Mouse (Mus musculus) forebrain, embryonic 16.5 days (tissue): ENCODE results near the gene Tial1. TPM values are rescaled to one million over a fixed set of nuclear protein-coding genes. Genes with fewer than 3 reads are reported as not detected.

Experiments used
- ATAC-seq: fragments of 200-750 bp; cut with Nextera tagmentation; 2 replicates; pipeline ENCODE4 v1.8.0; 2017; ENCODE audit warnings: mild to moderate bottlenecking, moderate library complexity
- H3K27ac ChIP-seq: fragments of 300-500 bp; sonication (generic); 2 replicates; pipeline ENCODE4 v1.5.1; 2014; ENCODE audit warnings: low read length, control low read depth
- H3K27me3 ChIP-seq: fragments of 300-500 bp; sonication (generic); replicated peaks from 2 replicates; pipeline ENCODE4 v1.6.1; 2014; ENCODE audit warnings: low read length; ENCODE audit not compliant: control insufficient read depth, insufficient read depth
- H3K36me3 ChIP-seq: fragments of 300-500 bp; sonication (generic); 2 replicates; pipeline ENCODE4 v1.6.1; 2014; ENCODE audit not compliant: control insufficient read depth, insufficient read depth
- H3K4me1 ChIP-seq: fragments of 300-500 bp; sonication (generic); replicated peaks from 2 replicates; pipeline ENCODE4 v1.6.1; 2014; ENCODE audit warnings: low read length; ENCODE audit not compliant: control insufficient read depth, insufficient read depth
- H3K4me2 ChIP-seq: fragments of 300-500 bp; sonication (generic); 2 replicates; pipeline ENCODE4 v1.6.1; 2014; ENCODE audit warnings: mild to moderate bottlenecking, low read length, control low read depth
- H3K4me3 ChIP-seq: fragments of 300-500 bp; sonication (generic); replicated peaks from 2 replicates; pipeline ENCODE4 v1.5.1; 2014; ENCODE audit warnings: mild to moderate bottlenecking, low read length, control low read depth
- H3K9ac ChIP-seq: fragments of 300-500 bp; sonication (generic); replicated peaks from 2 replicates; pipeline ENCODE4 v1.6.1; 2014; ENCODE audit warnings: low read depth, low read length, control low read depth
- H3K9me3 ChIP-seq: fragments of 300-500 bp; sonication (generic); 2 replicates; pipeline ENCODE4 v1.6.1; 2016; ENCODE audit warnings: low read length; ENCODE audit not compliant: control insufficient read depth
- WGBS: fragments of 180-500 bp; shearing (Covaris S2); extraction: QIAGEN DNeasy Blood & Tissue Kit; methylation state at CpG from one replicate; pipeline ENCODE4 v1.1.7; 2014; 5-methylcytosine and 5-hydroxymethylcytosine counted together
- microRNA-seq: library from miRNA; unstranded; fragments of <30 nt; microRNA quantifications from one replicate; pipeline ENCODE4, GENCODE M21; 2017
- polyA plus RNA-seq: library from polyadenylated mRNA; unstranded; fragments of >200 nt; fragmentation: Nextera tagmentation; extraction: Ambion mirVana; gene quantifications from 2 replicates; pipeline ENCODE4 v1.2.1, GENCODE M21; 2015

Gene Tial1
- polyA plus RNA-seq, 1 experiment from 2014 or later: 33.0 TPM

- H3K27me3 ChIP-seq: no peaks in the 10 kb centered on the region
- WGBS: 58% methylated on average over 12 of the region's 12 CpGs
- no peak overlapping the region for H3K4me2 ChIP-seq
- no peak for ATAC-seq
- H3K9ac ChIP-seq: no peak overlapping the region
- no peaks in the 10 kb centered on the region for H3K4me1 ChIP-seq
- H3K27ac ChIP-seq: no peak overlapping the region
- H3K4me3 ChIP-seq: no peak overlapping the region
- no peaks in the 10 kb centered on the region for H3K36me3 ChIP-seq
- no peaks in the 10 kb centered on the region for H3K9me3 ChIP-seq
Measured at GRCm38 (mm10) chr7:128391267-128392057, 70.1 kb downstream of the Tial1 start.

Small RNAs within 50 kb of the gene (microRNA-seq; reads per million reads assigned to microRNA genes)
- not detected for gene Gm24365

Other genes starting within 250 kb of the Tial1 start
- 10.4 and 11.2 TPM in 2 replicates for gene Armc5, start 224.4 kb downstream of the Tial1 start, polyA plus RNA-seq
- gene 9130023H24Rik, start 223.7 kb downstream of the Tial1 start, polyA plus RNA-seq: 9.1 and 9.9 TPM in 2 replicates
- gene Tgfb1i1, start 214.9 kb downstream of the Tial1 start, polyA plus RNA-seq: 15.0 and 16.8 TPM in 2 replicates
- gene Slc5a2, start 196.1 kb downstream of the Tial1 start, polyA plus RNA-seq: not detected in 2 replicates
- 12.5 and 16.4 TPM in 2 replicates for gene BC017158, start 163.5 kb downstream of the Tial1 start, polyA plus RNA-seq
- 19.9 and 25.4 TPM in 2 replicates for gene Rgs10, start 43.0 kb downstream of the Tial1 start, polyA plus RNA-seq
- gene Bag3, start 61.9 kb upstream of the Tial1 start, polyA plus RNA-seq: 1.5 and 1.8 TPM in 2 replicates
- gene Inpp5f, start 149.6 kb upstream of the Tial1 start, polyA plus RNA-seq: 322 and 366 TPM in 2 replicates